Mouse (Mus musculus): ENCODE data around the gene Neurod2.

Neurod2 gene

DNA sequence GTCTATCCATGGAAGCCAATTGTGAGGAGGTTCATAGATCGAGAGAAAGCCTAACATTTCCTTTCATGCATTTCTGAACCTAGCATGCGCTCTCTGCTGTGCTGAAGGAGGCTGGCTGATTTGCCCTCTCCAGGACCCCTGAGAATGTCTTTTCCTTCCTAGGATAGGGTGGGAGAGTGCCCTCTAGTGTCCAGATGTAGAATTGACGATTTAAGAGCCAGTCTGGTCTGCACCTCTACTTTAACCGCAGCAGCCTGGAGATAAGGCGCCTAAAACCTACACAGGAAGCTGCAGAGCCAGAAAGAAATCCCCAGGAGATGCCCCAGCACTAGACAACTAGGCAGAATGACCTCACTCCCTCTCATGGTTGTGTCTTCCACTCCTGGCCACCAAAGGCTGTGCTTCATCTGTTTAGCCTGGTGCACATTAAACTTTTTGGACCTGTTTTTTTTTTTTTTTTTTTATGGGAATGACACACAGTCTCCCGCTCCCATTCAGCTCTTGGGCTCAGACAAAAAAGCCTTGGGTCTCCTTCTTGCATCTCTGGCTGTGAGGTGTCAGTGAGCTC is 26.4 kb upstream of the Neurod2 start:
- in situ Hi-C loops (cut with MboI; ENCODE audit: low sequenced_read_pairs) = no loop called here

DNA sequence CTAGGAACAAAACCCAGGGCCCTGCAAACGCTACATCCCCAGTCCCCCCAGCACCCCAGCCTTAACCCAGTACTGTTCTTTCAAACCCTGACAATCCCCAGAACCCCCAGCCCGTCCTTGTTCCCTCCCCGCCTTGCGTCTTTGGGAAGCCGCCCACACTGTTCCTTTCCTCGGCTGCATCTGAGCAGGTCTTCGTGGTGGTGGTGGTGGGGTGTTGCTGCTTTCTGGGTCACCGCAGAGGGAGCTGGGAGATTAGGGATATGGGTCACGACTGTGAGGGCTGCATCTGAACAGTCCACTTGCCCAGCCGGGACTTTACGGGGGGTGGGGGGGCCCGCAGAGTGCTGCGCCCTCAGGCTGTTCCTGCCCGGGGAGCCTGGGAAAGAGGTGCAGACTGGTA is 25.0 kb upstream of the Neurod2 start:
- in situ Hi-C loops (cut with MboI; ENCODE audit: low sequenced_read_pairs) = no loop called here

DNA sequence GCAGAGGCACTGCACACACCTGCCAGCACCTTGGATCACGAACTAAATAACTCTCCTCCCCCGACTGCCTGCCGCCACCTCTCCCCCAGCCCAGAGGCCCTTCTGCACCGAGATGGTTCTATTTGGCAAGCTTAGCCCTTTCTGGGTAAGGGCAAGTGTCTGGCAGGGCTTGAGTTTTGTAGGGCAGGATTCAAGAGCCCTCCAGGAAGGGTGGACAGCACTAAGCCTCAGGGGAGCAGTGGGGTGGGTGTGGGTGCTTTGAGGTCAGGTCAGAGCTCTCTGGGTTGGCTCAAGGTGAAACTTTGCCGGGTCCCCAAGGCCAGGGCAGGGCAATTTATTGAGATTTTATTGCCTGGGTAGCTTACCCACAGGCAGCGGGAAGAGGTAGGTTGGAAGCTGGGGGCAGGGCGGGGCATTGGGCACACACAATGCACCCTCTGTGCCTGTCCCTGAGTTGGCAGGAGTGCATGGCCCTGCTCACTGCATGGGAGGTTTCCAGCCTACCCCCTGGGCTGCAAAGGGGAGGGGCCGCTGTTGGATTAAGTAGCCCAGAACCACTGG is 24.3 kb upstream of the Neurod2 start:
- in situ Hi-C loops (cut with MboI; ENCODE audit: low sequenced_read_pairs) = no loop called here

DNA sequence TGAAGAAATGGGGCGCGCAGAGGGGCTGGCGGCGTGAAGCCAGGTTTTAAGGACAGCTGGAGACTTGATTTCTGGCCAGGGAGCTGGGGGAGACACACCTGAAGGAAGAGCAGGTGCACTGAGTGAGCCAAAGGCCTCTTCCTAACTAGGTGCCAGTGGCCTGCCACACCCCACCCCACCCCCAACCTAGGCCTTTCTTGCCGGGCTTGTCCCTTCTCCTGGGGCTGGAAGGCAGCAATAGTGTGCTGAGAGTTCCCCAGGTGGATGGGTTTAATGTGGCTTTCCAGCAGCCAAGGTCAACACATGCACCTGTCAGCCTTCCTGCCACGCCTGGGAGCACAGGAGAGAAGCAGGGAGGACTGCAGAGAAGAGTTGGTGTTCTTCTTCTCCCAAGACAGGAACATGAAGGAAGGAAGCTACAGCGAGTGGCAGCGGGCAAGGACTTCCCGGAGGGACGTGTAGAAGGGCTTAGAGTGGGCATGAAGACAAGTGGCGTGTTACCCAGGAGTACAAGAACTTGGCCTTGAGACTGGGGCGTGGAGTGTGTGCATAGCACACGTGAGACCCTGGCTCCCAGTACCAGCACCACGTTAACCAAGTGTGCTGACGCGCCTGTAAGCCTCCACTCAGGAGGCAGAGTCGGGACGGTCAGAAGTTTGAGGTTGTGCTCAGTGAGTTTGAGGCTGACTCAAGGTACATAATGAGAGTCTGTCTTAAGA is 23.0 kb upstream of the Neurod2 start:
- in situ Hi-C loops (cut with MboI; ENCODE audit: low sequenced_read_pairs) = no loop called here

DNA sequence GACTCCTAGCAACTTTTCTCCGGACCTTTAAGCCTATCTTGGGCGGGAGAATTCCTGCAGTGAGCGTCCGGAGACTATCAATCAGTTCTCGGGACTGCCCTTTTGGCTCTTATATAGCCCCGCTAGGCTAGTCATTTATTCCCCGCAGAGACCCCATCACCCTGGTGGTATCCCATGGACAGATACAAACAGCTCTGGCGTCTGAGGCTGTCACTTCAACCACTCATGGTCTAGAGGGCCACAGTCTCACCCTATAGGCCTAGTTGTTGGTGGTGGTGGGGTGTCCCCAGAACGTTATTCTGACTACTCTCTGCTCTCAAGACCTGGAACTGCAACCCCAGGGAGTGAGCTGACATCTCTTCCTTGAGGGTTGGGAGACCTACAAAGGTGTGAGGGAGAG is 19.9 kb upstream of the Neurod2 start:
- in situ Hi-C loops (cut with MboI; ENCODE audit: low sequenced_read_pairs) = no loop called here

DNA sequence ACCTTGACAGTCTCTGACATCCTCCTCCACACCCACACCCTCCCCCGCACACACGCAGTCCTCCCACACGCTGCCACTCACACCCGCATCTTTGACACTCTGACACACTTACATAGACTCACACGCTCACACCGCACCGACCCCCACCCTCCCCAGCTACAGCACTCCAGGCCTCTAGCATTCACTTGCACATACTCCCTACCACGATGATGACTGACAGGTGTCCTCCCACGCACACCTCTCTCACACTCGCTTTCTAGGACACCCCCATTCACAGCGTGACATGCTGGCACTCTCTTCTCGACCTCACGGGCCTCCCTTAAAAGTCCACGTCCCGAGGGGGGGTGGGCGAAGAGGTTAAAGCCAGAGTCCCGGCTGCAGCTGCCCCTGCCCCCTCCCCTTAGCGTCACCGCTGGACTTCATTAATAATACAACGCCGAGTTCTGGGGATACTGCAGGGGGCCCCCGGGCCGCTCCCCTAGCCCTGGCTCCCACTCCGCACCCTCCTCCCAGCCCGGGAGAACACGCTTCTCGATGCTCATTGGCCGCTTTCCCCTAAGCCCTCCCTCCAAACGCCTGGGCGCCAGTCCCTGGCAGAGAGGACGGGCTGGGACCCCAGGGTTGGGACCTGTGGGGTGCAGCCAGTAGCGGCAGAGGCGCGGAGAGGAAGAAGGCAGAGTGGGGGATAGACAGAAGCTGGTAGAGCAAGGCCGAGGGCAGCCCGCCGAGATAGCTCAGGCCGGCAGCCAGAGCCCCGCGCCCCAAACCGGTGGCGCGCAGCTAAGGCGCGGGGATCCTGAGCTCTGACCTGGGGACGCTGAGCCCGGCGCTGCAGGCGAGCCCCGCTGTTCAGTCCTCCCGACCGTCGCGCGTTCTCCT is 18.9 kb upstream of the Neurod2 start, which contains the start of gene Ppp1r1b:
Ppp1r1b (plus strand) TSS at position 322 of the 879 bp plus-strand sequence.
- in situ Hi-C loops (cut with MboI; ENCODE audit: low sequenced_read_pairs) = no loop called here

DNA sequence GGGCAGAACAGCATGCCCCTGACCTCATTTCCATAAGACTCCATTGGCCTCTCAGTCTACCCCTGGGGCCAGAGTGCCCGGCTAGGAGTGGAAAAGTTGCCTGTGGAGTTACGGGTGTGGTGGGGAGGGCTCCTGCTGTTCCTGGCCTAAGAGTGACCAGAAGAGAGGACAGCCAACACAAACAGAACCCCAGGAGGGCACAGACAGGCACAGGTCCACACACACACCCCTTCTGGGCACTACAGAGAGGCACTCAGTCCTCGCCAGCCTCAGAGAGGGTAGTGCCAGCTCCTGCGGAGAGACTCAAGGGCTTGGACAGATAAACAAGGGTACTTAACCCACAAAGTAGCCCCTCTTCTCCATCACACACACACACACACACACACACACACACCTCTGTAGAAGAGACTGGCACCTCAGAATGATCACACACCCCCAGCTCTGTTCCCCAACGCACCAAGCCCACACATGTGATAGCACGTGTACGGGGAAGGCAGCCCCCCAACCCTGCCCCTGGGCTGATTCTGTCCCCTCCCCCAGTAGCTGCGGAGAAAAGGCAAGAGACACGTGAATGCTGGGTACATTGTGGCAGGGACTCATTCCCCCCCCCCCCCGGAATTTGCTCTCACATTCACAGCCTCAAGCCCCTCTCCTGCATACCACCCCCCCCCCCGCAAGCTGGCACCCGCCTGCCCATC is 18.1 kb upstream of the Neurod2 start:
- in situ Hi-C loops (cut with MboI; ENCODE audit: low sequenced_read_pairs) = no loop called here

DNA sequence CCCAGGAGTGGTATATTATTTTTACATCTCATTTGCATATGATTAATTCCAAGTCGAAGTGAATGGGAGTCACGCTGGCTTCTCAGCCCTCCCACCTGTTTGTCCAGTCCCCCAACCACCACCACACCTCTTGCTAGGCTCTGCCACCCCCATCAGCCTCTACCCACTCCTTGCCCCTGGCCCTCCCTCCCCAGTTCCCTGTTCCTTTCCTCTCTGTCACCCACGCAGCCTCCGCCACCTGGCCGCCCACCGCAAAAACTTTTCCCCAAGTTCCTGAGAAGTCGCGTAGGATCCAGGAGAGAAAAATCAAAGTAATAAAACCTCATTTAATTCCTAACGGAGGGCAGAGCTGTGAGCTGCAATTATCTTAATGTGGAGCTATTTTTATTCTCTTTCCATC is 16.7 kb upstream of the Neurod2 start:
- in situ Hi-C loops (cut with MboI; ENCODE audit: low sequenced_read_pairs) = no loop called here

DNA sequence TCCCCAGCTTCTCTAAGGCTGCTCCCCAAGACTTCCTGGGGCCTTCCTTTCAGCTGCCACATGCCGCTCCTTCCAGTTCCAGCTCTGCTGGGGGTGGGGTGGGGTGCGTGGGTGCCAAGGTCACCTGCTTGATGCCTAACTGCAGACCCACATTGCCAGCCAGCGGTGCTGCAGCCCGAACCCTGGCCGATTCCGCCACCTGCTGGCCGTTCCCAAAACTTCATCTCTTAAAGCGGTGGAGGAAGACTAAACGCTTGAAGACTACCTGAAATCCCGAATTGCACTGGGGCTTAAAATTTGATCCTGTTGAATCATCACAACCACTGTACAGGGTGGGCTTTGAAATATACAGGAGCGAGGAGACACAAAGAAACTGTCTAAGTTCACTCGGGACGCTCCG is 15.8 kb upstream of the Neurod2 start:
- in situ Hi-C loops (cut with MboI; ENCODE audit: low sequenced_read_pairs) = no loop called here

DNA sequence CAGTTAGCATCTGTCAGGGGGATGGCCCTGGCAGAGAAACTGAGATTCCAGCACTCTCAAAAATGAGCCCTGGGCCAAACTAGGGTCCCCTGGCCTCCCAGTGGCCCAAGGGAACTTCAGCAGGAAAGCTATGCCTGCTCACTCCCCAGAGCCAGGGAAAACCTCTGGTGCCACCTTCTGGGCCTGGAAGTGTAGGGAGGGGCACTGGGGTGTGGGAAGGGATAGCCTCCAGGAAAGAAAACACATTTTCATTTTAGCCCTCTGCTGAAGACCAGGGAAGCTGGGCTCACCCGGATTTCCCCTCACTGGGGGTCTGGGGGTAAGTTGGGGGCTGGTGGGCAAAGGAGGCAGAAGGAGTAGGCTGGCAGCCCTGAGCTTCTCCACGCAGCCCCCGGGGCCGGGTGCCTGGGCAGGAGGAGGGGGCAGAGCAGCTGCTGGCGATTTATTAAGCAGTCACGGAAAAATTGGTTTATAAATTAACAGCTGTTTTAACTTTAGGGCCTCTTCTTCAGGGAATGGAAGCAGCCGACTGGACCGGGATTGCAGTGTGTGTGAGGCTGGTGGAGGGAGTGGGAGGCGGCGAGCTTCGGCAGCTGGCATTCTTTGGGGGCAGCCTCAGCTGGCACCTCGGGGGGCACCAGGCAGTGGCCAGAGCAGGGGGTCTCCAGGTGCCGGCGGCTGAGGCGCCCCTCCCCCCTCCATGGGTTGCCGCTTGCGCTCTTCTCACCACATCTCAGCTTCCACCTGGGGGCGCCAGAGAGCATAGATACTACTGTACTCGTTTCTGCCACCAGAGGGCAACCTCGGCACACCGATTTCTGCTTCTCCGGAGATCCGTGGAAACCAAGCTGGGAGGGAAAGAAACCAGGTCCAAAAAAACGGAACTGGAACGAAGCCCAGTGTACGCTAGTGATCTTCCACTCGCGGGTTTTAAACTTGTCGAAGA is 12.8 kb upstream of the Neurod2 start:
- in situ Hi-C loops (cut with MboI; ENCODE audit: low sequenced_read_pairs) = no loop called here

DNA sequence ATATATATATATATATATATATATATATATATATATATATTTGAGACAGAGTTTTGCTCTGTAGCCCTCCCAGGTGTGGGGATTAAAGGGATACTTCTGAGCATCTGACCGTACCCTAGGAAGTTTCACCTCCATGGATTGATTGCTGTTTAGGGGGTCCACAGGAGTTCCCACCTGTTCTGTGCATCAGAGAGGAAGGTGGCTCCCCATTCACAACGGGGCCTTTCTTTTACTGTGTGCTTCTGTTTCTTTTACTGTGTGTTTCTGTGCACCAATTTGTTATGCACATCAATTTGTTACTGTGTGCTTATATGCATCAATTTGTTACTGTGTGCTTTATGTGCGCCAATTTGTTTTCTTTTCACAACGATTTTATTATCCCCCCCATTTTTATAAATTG is 11.7 kb upstream of the Neurod2 start:
- in situ Hi-C loops (cut with MboI; ENCODE audit: low sequenced_read_pairs) = no loop called here

DNA sequence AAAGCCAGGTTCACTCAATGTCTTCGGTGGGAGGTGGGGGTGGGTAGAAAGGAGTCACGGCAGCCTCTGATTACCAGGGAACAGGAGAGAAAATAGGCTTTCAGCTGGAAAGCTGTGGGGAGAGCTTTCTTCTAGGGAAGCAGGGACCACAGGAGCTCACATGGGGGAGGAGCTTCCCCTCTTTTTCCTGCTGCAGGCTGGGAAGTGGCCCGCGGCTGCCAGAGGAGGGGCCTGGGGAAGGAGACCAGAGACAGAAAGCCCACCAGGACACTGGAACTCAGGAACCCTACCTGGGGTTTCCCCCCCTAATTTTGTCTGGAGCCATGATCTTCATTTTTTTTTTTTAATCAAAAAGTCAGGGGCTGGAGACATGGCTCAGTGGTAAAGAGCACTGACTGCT is 11.1 kb upstream of the Neurod2 start:
- in situ Hi-C loops (cut with MboI; ENCODE audit: low sequenced_read_pairs) = no loop called here

DNA sequence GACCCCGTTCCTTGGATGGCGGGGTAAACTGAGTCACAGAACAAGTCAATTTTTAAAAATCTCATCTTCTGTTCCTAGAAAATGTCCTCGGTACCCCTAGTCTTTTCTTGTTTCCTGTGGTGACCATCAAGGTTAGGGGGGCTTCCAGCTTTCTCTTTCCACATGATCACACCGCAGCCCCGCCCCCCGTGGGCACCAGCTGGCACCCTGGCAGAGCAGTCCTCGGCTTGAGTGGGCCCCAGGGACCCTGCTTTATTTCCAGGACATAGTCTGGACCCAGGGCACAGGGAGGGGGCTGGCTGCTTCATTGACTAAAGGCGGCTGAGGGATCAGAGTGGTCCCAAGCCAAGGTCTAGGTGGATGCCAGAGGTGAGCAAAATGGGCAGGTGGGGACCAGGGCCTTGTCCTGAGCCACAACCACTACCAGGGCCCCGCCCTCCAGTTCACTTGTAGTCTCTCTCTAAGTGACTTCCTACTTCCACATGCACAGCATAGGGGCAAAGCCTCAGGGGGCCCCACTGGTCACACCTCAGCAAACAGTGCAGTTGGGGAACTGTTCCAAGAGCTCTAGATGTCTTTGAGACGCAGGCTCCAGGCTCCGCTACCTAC is 10.3 kb upstream of the Neurod2 start:
- in situ Hi-C loops (cut with MboI; ENCODE audit: low sequenced_read_pairs) = no loop called here

DNA sequence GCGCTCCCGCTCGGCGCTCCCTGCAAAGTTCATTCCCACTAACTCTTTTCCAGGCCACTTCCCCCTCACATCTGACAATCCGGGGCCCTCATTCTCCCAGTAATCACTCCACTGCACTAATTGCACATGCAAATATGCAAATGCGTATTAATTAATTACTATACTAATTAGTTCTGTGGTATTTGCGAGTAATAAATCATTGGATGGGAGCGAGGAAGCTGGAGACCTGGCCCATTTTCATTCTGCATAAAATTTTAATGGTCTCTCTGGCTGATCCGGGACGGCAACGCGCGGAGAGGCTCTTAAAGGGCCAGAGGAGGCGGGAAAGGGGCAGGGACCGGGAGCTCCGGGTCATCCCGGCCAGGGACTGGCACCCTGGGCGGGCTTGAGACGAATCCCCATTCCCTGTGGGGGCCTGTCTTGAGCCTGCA is 9.6 kb upstream of the Neurod2 start:
- in situ Hi-C loops (cut with MboI; ENCODE audit: low sequenced_read_pairs) = no loop called here

DNA sequence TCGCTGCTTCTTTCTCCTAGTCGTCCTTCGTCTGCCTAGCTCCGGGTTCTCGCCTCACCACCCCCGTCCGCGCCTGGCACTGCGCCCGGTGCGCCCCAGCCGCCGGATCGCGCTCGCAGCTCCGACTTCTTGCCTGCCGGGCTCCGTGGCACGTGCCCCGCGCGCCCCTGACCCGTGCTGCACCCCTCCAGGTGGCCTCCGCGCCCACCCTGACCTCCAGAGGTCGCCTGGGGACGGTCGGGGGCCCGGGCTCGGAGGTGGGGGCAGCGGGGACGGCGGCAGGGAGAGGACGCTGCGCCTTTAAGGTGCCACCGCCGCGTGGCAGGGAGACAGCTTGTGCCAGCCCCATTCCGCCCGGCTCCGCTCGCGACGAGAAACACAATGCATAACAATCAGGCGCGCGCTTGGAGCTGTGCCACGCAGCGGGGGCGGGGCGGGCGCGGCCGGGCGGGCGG is 9.1 kb upstream of the Neurod2 start:
- in situ Hi-C loops (cut with MboI; ENCODE audit: low sequenced_read_pairs) = no loop called here

DNA sequence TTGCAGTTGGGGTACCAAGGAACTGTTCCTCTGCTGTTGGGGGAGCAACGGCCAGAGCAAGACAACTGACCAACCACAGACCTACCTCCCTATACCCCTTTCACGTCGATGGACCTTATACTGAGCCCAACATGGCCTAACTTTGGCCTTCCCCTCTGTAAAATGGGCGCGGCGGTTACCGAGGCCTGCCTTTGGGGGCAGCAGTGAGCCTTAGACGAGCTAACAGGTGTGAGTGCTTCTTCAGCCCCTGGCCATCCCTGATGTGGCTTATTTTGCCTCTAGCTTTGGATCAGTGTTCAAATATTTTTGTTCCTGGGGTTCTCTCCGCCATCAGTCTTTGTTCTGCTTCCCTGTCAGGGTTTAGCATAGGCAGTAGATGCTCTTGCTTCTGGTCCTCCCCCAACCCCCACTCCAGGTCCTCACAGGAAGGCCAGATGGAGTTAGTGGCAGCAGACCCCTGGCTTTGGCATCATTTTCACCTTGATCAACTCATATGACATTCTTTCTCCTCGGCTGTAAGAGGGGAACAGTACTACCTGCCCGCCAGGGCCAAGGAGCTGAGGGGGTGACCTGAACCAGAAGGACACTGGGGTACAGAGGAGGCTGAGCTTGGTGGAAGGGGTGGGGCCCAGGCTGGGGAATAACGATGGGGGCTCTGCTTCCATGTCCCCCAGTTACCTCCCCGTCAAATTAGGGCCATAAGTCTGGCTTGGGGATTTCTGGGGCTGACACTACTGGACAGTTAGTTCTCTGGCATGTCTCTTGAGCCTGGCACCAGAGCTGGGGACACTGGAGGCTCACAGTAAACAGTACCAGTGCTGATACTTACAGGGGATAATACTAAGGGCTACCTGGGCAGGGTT is 7.0 kb upstream of the Neurod2 start:
- in situ Hi-C loops (cut with MboI; ENCODE audit: low sequenced_read_pairs) = no loop called here

DNA sequence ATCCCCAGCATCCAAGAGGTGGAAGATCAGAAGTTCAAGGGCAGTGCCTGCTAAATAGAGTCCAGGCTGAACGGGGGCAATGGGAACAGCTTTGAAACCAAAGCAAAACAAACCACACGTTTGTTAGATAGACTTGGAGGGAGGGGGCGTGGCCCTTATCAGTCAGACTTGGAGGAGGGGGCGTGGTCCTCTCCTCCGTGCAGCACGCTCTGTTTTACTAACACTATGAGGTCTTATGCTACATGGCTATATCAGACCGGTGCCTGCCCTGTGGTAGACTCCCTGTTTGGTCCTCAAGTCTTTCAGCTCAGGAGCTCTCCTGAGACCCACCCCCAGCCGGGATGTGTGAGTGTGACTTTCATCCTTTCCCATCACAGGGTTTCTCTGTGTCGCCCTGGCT is 5.8 kb upstream of the Neurod2 start:
- in situ Hi-C loops (cut with MboI; ENCODE audit: low sequenced_read_pairs) = no loop called here

DNA sequence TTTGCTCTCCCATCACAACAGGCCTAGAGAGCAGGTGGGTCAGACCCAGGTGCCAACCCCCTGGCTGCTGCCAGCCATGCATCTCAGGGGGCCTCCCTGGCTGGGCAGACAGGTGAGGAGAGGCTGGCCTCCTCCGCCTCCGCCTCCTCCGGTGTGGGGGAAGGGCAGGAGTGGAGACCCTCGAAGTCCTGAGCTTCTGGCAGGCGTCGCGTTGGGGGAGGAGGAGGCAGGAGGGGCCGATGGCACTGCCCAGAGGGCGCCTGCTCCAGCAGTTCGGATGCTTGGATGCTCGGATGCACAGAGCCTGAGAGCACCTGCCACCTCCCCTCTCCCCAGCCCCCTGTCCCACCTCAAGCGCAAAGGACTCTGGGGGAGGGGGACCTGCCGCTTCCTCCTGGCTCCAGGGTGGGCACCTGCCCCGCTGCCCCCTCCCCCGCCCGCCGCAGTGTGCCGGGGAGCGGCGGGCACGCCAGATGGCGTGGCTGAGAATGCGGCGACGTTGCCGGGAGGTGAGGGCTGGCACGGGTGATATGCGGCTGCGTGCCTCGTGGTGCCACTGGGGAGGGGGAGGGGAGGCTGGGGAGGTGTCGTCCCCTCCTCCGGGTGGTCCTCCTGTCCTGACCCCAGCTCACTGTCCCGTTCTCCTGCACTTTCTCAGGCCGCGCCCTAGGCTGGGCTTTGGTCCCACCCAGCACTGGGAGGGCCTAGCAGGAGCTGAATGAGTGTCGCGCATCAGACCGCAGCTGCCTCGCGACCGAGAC is 4.7 kb upstream of the Neurod2 start:
- in situ Hi-C loops (cut with MboI; ENCODE audit: low sequenced_read_pairs) = no loop called here

Data from CH12F3 (cell line).